Mouse (Mus musculus) layer of hippocampus, postnatal 10 days (tissue): Measurements from ENCODE around the gene Kcne1. TPM values are rescaled to one million over a fixed set of nuclear protein-coding genes. Genes with fewer than 3 reads are reported as not detected.

Source experiments
- DNase-seq, 2 experiments: peaks; one replicate each; pipeline ENCODE4 v3.0.0; 2021; ENCODE audit warnings: low spot score in 2 of 2
- total RNA-seq, 2 experiments: library from RNA; stranded (reverse); gene quantifications; 2 replicates each; pipeline ENCODE4 v1.2.3; 2021

Kcne1 gene
- total RNA-seq, 2 experiments from 2014 or later: not detected

- peak; percentile 54 to 61 for DNase-seq
Measured at GRCm38 (mm10) chr16:92313953-92314741, 45.1 kb downstream of the Kcne1 start.

GRCm38 (mm10) chr16:92309126-92309525 lies 50.1 kb downstream of the Kcne1 start:
- no peak for DNase-seq

- no peak for DNase-seq
Measured at GRCm38 (mm10) chr16:92307947-92308346, 51.3 kb downstream of the Kcne1 start.

- no peak for DNase-seq
Measured at GRCm38 (mm10) chr16:92305519-92305918, 53.7 kb downstream of the Kcne1 start.

GRCm38 (mm10) chr16:92302506-92302905 lies 56.8 kb downstream of the Kcne1 start:
- no peak for DNase-seq

- DNase-seq: no peak
Measured at GRCm38 (mm10) chr16:92301989-92302388, 57.3 kb downstream of the Kcne1 start.

GRCm38 (mm10) chr16:92301412-92301806 lies 57.9 kb downstream of the Kcne1 start:
- no peak for DNase-seq

GRCm38 (mm10) chr16:92300649-92301411 lies 58.4 kb downstream of the Kcne1 start, which contains the start of gene Smim11:
Gene Smim11, plus strand, starts transcription at chr16:92301286.
- DNase-seq: peak; percentile 92 to 93

Other genes with a start within 250 kb of the Kcne1 start
- 1 to 10 TPM in 1 of 2 experiments, not detected in 1; 2.7 TPM for gene Kcne2, start 67.1 kb downstream of the Kcne1 start, total RNA-seq
- gene Smim11, start 58.2 kb downstream of the Kcne1 start, total RNA-seq: 10 to 100 TPM; 20.4 to 22.9 TPM
- gene Fam243, start 38.0 kb downstream of the Kcne1 start, total RNA-seq: not detected
- gene Rcan1, start 111.4 kb upstream of the Kcne1 start, total RNA-seq: 10 to 100 TPM; 40.4 to 43.8 TPM
- 1 to 10 TPM in 1 of 2 experiments, under 1 TPM in 1; 0.56 to 5.3 TPM for gene Clic6, start 126.3 kb upstream of the Kcne1 start, total RNA-seq